26 mouse cellular contexts compared by ENCODE assay signal in the genomic region with DNA sequence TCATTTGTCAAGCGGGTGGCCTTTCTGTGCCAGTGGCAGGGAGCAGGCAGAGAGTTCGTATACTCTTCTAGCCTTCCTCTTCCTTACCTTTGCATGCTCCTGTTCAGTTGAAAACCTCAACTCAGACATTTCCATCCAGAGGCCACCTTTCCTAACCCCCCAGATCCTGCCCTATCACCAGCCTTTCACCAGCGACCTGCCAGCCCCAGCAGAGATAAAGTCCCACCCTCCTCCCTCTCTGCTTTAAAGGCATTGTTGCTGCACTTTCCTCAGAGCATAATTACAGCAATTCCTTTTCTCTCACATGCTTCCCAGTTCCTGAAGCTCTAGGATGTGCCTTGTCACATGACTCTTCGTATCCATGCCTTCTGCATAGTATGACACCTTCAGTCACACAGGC.
DNase-seq lines count a peak whose midpoint lies in the region; ATAC-seq lines count a peak whose summit lies in the region.
"Had no signal": no experiment of that assay in that cellular context is flagged by ENCODE, and none has a peak within 500 bp of the region (broad histone marks: within the 10 kb centered on the region; RNA-seq: fewer than 3 reads in every experiment).

No protein-coding gene starts in this region.

- peak overlapping the region; percentile 67 for H3K27ac ChIP-seq in forebrain, embryonic 15.5 days (replicated peaks)
- no peak overlapping the region for H3K27ac ChIP-seq in forebrain, embryonic 10.5 days
- H3K27ac ChIP-seq in midbrain, embryonic 13.5 days: peak overlapping the region; percentile 60
- no peak overlapping the region for H3K27ac ChIP-seq in midbrain, embryonic 10.5 days (replicated peaks)
- no peak overlapping the region for H3K27ac ChIP-seq in neural tube, embryonic 15.5 days (replicated peaks)
- H3K27ac ChIP-seq: gastrocnemius, adult 2 months; heart, embryonic 10.5 days; left cerebral cortex, adult 2 months; limb, embryonic 10.5 days; liver, embryonic 15.5 days; lung, embryonic 15.5 days; midbrain, embryonic 12.5 days had no signal

- H3K4me1 ChIP-seq in forebrain, embryonic 15.5 days: peaks cover 10% of the 10 kb centered on the region; the same call in 1 of the 2 replicates
- peaks cover 28% of the 10 kb centered on the region for H3K4me1 ChIP-seq in forebrain, embryonic 10.5 days
- H3K4me1 ChIP-seq in midbrain, embryonic 13.5 days (replicated peaks): peaks cover 20% of the 10 kb centered on the region
- peaks cover 12% of the 10 kb centered on the region for H3K4me1 ChIP-seq in midbrain, embryonic 10.5 days
- peaks cover 16% of the 10 kb centered on the region for H3K4me1 ChIP-seq in neural tube, embryonic 15.5 days

- no peaks in the 10 kb centered on the region for H3K36me3 ChIP-seq in forebrain, embryonic 15.5 days
- no peaks in the 10 kb centered on the region; the same call in 1 of the 2 replicates for H3K36me3 ChIP-seq in forebrain, embryonic 10.5 days (replicated peaks)
- no peaks in the 10 kb centered on the region for H3K36me3 ChIP-seq in midbrain, embryonic 13.5 days
- no peaks in the 10 kb centered on the region for H3K36me3 ChIP-seq in midbrain, embryonic 10.5 days
- H3K36me3 ChIP-seq in neural tube, embryonic 15.5 days: no peaks in the 10 kb centered on the region
- H3K36me3 ChIP-seq: liver, embryonic 15.5 days; lung, embryonic 15.5 days; midbrain, embryonic 12.5 days had no signal

- no peak for DNase-seq in forebrain, embryonic 10.5 days (ENCODE audit: extremely low spot score, low spot score)
- no peak for DNase-seq in midbrain, embryonic 10.5 days (ENCODE audit: low spot score)
- DNase-seq in kidney, adult 11 months: no peak
- DNase-seq: adrenal gland, adult 8-10 months; cerebellum, adult 18-20 months; cerebellum, postnatal 14 days; gastrocnemius, adult 2 months; heart, postnatal 4 days; kidney, adult 8-10 months; kidney, postnatal 10 days; liver; lung, postnatal 4 days; right cerebral cortex, postnatal 14 days; thymus, postnatal 14 days had no signal

- no peak overlapping the region for H3K4me3 ChIP-seq in forebrain, embryonic 15.5 days
- no peak overlapping the region for H3K4me3 ChIP-seq in forebrain, embryonic 10.5 days
- no peak overlapping the region for H3K4me3 ChIP-seq in midbrain, embryonic 13.5 days (replicated peaks)
- H3K4me3 ChIP-seq in midbrain, embryonic 10.5 days: no peak overlapping the region
- no peak overlapping the region for H3K4me3 ChIP-seq in neural tube, embryonic 15.5 days (replicated peaks)
- H3K4me3 ChIP-seq: gastrocnemius, adult 2 months; heart, embryonic 10.5 days; left cerebral cortex, adult 2 months; limb, embryonic 10.5 days; liver, embryonic 15.5 days; lung, embryonic 15.5 days; midbrain, embryonic 12.5 days had no signal

- H3K9me3 ChIP-seq in forebrain, embryonic 15.5 days: no peaks in the 10 kb centered on the region
- no peaks in the 10 kb centered on the region for H3K9me3 ChIP-seq in forebrain, embryonic 10.5 days
- no peaks in the 10 kb centered on the region for H3K9me3 ChIP-seq in midbrain, embryonic 13.5 days
- no peaks in the 10 kb centered on the region for H3K9me3 ChIP-seq in midbrain, embryonic 10.5 days (replicated peaks)
- no peaks in the 10 kb centered on the region for H3K9me3 ChIP-seq in neural tube, embryonic 15.5 days (replicated peaks)
- H3K9me3 ChIP-seq: heart, embryonic 10.5 days; limb, embryonic 10.5 days; liver, embryonic 15.5 days; lung, embryonic 15.5 days; midbrain, embryonic 12.5 days had no signal

- ATAC-seq in forebrain, embryonic 15.5 days (replicated peaks): 0 out of 2 replicates have a peak, but pooled peaks have one; percentile 30
- ATAC-seq in midbrain, embryonic 13.5 days: no peak
- peak; percentile 31 for ATAC-seq in megakaryocyte progenitor cell, adult 5-6 weeks (replicated peaks; ENCODE audit: poor library complexity)
- peak; percentile 18; the same call in 1 of the 2 replicates for ATAC-seq in neural tube, embryonic 15.5 days (ENCODE audit: low FRiP score)
- ATAC-seq: CD4-positive, CD25-positive, alpha-beta regulatory T cell, adult 4 months; Patski had no signal

- no peak overlapping the region for H3K4me2 ChIP-seq in forebrain, embryonic 15.5 days (replicated peaks)
- no peak overlapping the region for H3K4me2 ChIP-seq in midbrain, embryonic 13.5 days (replicated peaks)
- H3K4me2 ChIP-seq in neural tube, embryonic 15.5 days: no peak overlapping the region
- H3K4me2 ChIP-seq: liver, embryonic 15.5 days; lung, embryonic 15.5 days; midbrain, embryonic 12.5 days had no signal

- H3K9ac ChIP-seq in forebrain, embryonic 15.5 days (replicated peaks): no peak overlapping the region
- no peak overlapping the region for H3K9ac ChIP-seq in midbrain, embryonic 13.5 days (replicated peaks)
- no peak overlapping the region for H3K9ac ChIP-seq in neural tube, embryonic 15.5 days (replicated peaks)
- H3K9ac ChIP-seq: liver, embryonic 15.5 days; lung, embryonic 15.5 days; midbrain, embryonic 12.5 days had no signal

- 49% methylated on average over 4 of the region's 4 CpGs for WGBS in forebrain, embryonic 15.5 days
- WGBS in forebrain, embryonic 10.5 days: 68% methylated on average over 4 of the region's 4 CpGs
- 56% methylated on average over 4 of the region's 4 CpGs for WGBS in midbrain, embryonic 13.5 days
- 71% methylated on average over 4 of the region's 4 CpGs for WGBS in midbrain, embryonic 10.5 days
- 40% methylated on average over 4 of the region's 4 CpGs for WGBS in neural tube, embryonic 15.5 days

- no peaks in the 10 kb centered on the region for H3K27me3 ChIP-seq in forebrain, embryonic 15.5 days
- H3K27me3 ChIP-seq in forebrain, embryonic 10.5 days (ENCODE audit: poor library complexity, severe bottlenecking): no peaks in the 10 kb centered on the region
- H3K27me3 ChIP-seq in midbrain, embryonic 13.5 days: no peaks in the 10 kb centered on the region
- no peaks in the 10 kb centered on the region for H3K27me3 ChIP-seq in midbrain, embryonic 10.5 days (ENCODE audit: low read depth, poor library complexity, severe bottlenecking)
- no peaks in the 10 kb centered on the region for H3K27me3 ChIP-seq in neural tube, embryonic 15.5 days (replicated peaks)
- H3K27me3 ChIP-seq: liver, embryonic 15.5 days; lung, embryonic 15.5 days; midbrain, embryonic 12.5 days; Patski had no signal

Comparison
In these comparisons a context has a peak if more than half of its experiments do, and no peak if none do; other contexts are left out.
1. H3K27ac ChIP-seq: peak in forebrain, embryonic 15.5 days (single experiment) and midbrain, embryonic 13.5 days (single experiment); none in forebrain, embryonic 10.5 days (single experiment), midbrain, embryonic 10.5 days (single experiment) and neural tube, embryonic 15.5 days (single experiment).